Mouse (Mus musculus) left cerebral cortex, adult 11 months (tissue): ENCODE results near the gene Rassf2.

ENCODE experiments used
- DNase-seq: peaks from one replicate; pipeline ENCODE4 v3.0.0; 2022; ENCODE audit warnings: low spot score

Gene Rassf2

GRCm38 (mm10) chr2:132029646-132030417, at the start of gene Rassf2:
Gene Rassf2, minus strand, starts transcription at chr2:132030258.
- peak; percentile 81 for DNase-seq

- DNase-seq, result no peak
Measured at GRCm38 (mm10) chr2:132079139-132079538, 49.1 kb upstream of the Rassf2 start.

- no peak for DNase-seq
Measured at GRCm38 (mm10) chr2:132073052-132073451, 43.0 kb upstream of the Rassf2 start.

- DNase-seq, result no peak
Measured at GRCm38 (mm10) chr2:132069985-132070735, 40.1 kb upstream of the Rassf2 start.

- DNase-seq, result no peak
Measured at GRCm38 (mm10) chr2:132064185-132064831, 34.2 kb upstream of the Rassf2 start.

GRCm38 (mm10) chr2:132063776-132064175, 33.7 kb upstream of the Rassf2 start:
- no peak for DNase-seq

- DNase-seq, result no peak
Measured at GRCm38 (mm10) chr2:132061884-132062283, 31.8 kb upstream of the Rassf2 start.

GRCm38 (mm10) chr2:132059919-132060318, 29.9 kb upstream of the Rassf2 start:
- no peak for DNase-seq

- DNase-seq, result no peak
Measured at GRCm38 (mm10) chr2:132055349-132055753, 25.3 kb upstream of the Rassf2 start.

DNA sequence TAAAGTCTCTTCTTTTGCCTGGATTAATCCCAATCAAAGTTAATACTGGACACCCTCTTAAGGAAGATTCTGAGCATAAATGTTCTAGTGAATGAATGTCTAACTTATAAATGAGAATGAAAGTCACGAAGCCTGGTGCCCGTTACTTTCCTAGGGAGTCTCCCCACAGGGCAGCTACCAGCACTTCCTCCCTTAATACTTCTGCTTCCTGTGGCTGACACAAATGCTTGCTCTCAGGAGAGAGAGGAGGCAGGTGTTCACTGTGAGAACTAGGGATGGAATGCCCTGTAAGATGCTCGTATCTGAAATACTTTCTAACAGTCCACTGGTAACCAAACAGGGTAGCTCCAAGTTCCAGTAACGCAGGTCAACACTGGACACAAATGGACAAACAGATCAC, 23.8 kb upstream of the Rassf2 start:
- DNase-seq, result no peak

DNA sequence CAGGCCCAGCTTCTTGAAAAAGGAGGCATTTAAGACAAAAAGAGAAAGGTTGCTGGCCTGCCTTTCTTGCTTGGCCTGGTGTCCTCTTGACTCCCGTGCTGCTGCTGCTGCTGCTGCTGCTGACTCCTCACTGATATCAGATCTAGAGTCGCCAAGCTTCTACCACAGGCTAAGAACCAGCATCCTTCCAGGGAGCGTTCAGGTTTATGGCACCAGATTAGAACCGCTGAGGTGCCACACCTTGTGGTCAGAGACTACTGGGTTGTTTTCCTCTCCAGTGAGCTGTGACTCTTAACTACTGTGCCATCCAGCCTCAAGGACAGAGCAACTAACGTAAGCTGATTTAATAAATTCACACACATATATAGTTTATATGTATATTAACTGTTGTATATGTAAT, 21.7 kb upstream of the Rassf2 start:
- no peak for DNase-seq

DNA sequence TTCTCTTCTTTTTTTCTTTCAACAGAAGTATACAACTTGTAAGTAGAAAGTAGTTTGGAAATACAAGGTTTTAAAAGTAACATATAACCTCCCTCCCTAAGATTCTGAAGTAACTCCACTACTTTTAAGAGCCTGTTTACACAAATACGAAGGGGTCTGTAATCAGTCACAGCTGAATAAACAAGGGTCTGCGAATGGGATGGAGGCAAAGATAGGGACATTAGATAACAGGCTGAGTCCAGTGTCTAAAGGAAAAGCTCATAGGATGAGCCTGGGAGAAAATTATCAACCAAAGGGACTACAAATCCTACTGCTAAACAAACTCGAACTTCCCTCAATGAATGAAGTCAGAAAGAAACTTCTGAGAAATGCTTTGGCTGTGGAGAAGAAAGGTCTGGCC, 19.9 kb upstream of the Rassf2 start:
- no peak for DNase-seq

DNA sequence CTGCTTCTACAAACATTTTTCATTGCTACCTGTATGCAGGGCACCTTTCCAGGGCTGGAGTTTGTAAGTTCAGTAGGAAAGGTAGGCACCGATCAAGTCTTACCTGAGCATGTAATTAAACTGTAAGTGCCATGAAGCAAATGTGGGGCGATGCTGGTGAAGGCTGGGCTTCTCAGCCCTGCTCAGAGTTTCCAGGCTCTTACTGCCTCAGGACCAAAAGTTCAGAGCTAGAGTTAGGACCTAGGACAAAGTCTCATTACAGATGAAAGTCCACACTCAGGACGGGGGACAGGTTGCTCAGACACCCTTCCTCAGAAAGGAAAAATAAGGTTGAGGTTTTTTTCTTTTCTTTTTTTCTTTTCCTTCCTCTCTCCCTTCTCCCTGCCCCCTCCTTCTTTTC, 19.4 kb upstream of the Rassf2 start:
- DNase-seq, result no peak

DNA sequence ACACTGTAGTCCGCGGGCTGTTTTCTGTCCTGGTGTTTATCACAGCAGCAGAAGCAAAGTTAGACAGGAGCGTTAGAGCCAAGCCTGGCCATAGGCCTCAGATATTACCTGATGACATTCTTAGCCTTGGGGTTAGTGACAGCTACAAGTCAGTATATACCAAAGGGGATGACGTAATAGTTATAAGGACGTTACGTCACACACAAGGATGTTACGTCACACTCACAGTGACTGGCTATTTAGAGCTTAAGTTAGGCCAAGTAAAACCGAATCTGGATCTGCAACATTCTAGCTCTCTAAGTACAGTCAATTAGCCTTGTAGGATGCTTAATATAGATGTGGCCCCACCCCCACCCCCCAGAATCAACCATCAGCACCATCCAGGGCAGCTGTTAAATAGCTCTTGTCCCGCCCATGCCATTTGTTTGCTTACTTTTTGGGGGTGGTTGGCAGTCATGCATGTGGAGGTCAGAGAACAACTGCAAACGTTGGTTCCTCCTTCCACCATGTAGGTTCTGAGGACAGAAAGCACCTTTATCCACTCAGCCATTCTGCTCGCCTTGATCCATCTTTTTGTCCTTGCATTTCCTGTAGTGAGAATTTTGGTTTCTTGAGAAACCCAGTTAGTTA, 18.2 kb upstream of the Rassf2 start:
- DNase-seq, result no peak

- no peak for DNase-seq
Measured at GRCm38 (mm10) chr2:132047364-132047763, 17.3 kb upstream of the Rassf2 start.

DNA sequence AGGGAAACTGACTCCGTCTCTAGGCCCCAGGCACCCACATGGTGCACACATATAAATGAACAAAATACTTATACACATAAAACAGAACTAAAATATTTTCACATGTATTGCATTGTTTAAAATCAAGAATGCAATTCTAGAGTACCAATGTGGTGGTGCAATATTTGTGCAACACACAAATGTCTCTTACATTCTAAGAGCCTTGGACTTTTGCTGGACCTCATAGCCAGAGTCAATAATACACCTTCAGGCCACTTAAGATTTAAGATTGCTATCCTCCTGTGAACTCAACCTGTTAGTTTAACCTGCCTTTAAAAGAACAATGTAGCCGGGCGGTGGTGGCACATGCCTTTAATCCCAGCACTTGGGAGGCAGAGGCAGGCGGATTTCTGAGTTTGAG, 16.6 kb upstream of the Rassf2 start:
- DNase-seq, result no peak

DNA sequence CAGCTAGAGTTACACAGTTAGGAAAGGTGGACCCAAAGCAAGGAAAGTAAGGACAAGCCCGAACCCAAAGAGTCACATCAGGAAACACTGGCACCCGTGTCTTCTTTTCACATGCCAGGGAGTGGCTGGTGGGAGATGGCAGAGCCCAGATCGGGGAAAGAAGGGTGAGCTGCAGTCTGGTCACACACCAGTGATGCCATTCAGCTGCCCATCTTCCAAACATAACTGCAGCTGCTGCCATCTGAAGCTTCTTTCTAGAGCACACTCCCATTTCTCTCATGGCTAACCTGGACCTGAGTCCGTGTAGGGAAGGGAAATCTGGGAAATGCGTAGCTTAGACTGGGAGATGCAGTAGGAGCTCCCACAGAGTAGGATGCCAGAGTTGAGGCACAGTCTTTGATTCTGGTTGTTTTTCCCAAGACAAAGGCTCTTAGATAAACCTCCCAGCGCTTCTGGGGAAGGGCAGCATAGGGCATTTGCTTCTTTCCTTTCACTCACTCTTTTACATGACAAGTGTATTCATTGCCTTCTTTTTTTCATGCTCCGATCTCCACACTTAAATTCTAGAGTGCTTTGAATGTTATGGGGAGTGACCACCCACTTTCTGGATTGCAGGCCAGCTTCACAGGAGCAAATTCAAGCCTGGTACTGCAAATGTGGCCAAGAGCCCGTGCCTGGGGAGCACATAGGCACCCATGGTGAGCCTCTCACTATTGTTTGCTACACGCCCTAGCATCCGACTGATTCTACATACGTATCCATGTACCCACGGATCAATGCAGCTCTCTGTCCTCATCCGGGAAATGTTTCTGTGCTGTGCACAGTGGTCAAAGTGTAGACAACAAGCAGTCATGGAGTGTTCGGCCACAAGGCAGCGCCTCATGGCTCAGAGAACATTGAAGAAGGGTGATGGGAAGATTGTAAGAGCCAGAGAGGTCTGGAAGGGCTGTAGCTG, 14.5 kb upstream of the Rassf2 start:
- DNase-seq, result no peak

DNA sequence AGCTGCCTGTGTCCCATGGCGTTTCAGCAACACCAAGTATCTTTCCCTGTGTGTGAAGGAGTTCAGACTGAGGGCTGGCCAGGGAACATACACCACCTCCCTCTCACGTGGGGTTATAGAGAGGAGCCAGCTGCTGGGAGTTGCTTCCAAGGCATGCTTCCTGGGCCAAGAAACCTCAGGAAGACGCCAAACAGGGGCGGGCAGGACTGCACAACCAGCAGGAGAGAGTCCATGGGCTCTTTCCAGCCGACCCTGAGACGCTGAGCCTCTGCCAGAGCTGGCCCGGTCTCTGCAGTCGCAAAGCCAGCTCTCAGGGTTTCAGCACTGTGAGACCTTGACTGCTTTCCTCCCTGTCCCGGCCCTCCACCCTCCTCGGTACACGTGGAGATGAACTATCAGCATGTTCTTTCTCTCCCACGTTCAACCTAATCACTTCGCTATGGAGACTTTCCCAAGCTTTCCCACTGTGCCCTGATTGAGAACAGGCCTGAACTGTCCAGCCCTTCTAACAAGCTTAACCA, 13.1 kb upstream of the Rassf2 start:
- peak; percentile 54 for DNase-seq

DNA sequence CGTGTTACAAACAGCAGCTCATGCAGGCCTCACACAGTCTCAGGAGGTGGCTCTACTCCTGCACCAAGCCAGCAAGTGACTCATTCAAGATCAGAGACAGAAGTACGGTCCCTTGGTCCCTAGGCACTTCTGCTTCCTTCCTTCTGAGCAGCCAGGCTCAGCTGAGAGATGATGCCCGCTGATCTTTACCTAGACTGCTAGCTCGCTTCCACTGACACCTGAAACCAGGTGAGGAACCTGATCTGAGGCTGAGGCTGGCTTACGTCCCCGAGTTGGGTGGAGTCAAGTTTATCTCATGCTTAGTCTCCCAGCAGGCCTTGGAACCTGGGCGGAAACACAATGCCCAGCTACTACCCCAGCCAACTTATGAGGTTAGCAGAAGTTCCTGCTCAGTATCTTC, 9.8 kb upstream of the Rassf2 start:
- no peak for DNase-seq

DNA sequence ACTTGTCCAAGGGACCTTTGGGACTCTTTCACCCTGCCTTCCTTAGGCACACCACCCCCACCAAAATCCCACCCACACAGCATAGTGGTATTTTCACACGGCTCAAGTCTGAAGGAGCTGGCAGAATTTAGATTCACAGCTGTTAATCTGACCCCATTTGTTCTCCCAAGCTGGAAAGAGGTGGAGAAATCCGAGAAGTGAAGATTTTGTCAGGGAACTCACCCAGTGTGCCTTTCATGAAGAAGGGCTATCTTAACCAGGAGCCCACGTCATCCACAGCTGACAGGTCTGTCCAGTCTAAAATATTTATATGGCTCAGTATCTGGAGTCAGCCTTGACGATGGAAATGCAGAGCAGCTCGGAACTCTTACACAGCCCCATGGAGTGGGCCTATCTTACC, 6.3 kb upstream of the Rassf2 start:
- no peak for DNase-seq

DNA sequence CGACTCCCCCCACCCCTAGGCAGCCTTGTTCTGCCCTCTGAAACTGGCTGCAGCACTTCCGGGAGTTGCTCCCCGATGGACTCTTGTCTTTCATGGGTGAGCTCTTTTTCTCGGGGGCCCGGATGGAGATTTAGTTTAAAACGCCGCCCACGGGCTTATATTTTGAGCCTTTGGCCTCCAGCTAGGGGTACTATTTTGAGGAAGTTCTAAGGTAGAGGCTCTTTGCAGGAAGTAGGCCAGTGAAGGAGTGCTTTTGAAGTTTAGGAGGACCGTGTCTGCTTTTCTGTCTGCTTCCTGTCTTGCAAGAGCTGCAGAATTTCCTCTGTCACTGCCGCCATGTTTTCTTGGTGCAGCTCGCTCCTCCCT, 5.4 kb upstream of the Rassf2 start:
- no peak for DNase-seq
